Mouse (Mus musculus) cerebellum, postnatal 36 days (tissue): Measurements from ENCODE around the gene Ablim2.
A peak's percentile ranks its signal among the peaks of the same experiment; 100 is the strongest.

Experiments used
- DNase-seq, 2 experiments: peaks; one replicate each; pipeline ENCODE4 v3.0.0; 2021 to 2022; ENCODE audit warnings: mixed read lengths in 2 of 2

Gene Ablim2

GRCm38 (mm10) chr5:35757639-35758001, at the start of gene Ablim2:
Gene Ablim2, plus strand, starts transcription at chr5:35757880.
- peak; percentile 94 to 97 for DNase-seq

GRCm38 (mm10) chr5:35710481-35710880, 47.2 kb upstream of the Ablim2 start:
- no peak for DNase-seq

- no peak for DNase-seq
Measured at GRCm38 (mm10) chr5:35710931-35711330, 46.7 kb upstream of the Ablim2 start.

- no peak for DNase-seq
Measured at GRCm38 (mm10) chr5:35712517-35712916, 45.2 kb upstream of the Ablim2 start.

- peak; percentile 70 to 71 for DNase-seq
Measured at GRCm38 (mm10) chr5:35713649-35714354, 43.9 kb upstream of the Ablim2 start.

- no peak for DNase-seq
Measured at GRCm38 (mm10) chr5:35717455-35717854, 40.2 kb upstream of the Ablim2 start.

- DNase-seq = peak; percentile 16 to 33
Measured at GRCm38 (mm10) chr5:35717946-35718345, 39.7 kb upstream of the Ablim2 start.

GRCm38 (mm10) chr5:35718817-35719216, 38.9 kb upstream of the Ablim2 start:
- no peak for DNase-seq

- no peak for DNase-seq
Measured at GRCm38 (mm10) chr5:35719343-35719742, 38.3 kb upstream of the Ablim2 start.

- no peak for DNase-seq
Measured at GRCm38 (mm10) chr5:35719880-35720279, 37.8 kb upstream of the Ablim2 start.

- no peak for DNase-seq
Measured at GRCm38 (mm10) chr5:35721933-35722332, 35.7 kb upstream of the Ablim2 start.

GRCm38 (mm10) chr5:35722654-35723053, 35.0 kb upstream of the Ablim2 start:
- DNase-seq = no peak

- DNase-seq = no peak
Measured at GRCm38 (mm10) chr5:35723900-35724299, 33.8 kb upstream of the Ablim2 start.

GRCm38 (mm10) chr5:35725840-35726239, 31.8 kb upstream of the Ablim2 start:
- no peak for DNase-seq

- no peak for DNase-seq
Measured at GRCm38 (mm10) chr5:35727447-35727846, 30.2 kb upstream of the Ablim2 start.

GRCm38 (mm10) chr5:35728344-35728956, 29.2 kb upstream of the Ablim2 start:
- DNase-seq = no peak

- DNase-seq = peak; percentile 56 to 66
Measured at GRCm38 (mm10) chr5:35728957-35729460, 28.7 kb upstream of the Ablim2 start.

GRCm38 (mm10) chr5:35729844-35730243, 27.8 kb upstream of the Ablim2 start:
- no peak for DNase-seq

GRCm38 (mm10) chr5:35730552-35730951, 27.1 kb upstream of the Ablim2 start:
- no peak for DNase-seq

- DNase-seq = no peak
Measured at GRCm38 (mm10) chr5:35731006-35731405, 26.7 kb upstream of the Ablim2 start.

GRCm38 (mm10) chr5:35733523-35733922, 24.2 kb upstream of the Ablim2 start:
- no peak for DNase-seq

GRCm38 (mm10) chr5:35737231-35737901, 20.3 kb upstream of the Ablim2 start:
- DNase-seq = peak in 1 of 2 experiments; percentile 34

GRCm38 (mm10) chr5:35739005-35739404, 18.7 kb upstream of the Ablim2 start:
- DNase-seq = no peak
